Mouse (Mus musculus): Measurements from ENCODE around the gene Rcor2. TPM values are rescaled to one million over a fixed set of nuclear protein-coding genes. Genes with fewer than 3 reads are reported as not detected.

The Rcor2 gene
- polyA plus RNA-seq (2014; fragmentation: Nextera tagmentation; extraction: Ambion mirVana): 36.2 and 36.6 TPM in 2 replicates

DNA sequence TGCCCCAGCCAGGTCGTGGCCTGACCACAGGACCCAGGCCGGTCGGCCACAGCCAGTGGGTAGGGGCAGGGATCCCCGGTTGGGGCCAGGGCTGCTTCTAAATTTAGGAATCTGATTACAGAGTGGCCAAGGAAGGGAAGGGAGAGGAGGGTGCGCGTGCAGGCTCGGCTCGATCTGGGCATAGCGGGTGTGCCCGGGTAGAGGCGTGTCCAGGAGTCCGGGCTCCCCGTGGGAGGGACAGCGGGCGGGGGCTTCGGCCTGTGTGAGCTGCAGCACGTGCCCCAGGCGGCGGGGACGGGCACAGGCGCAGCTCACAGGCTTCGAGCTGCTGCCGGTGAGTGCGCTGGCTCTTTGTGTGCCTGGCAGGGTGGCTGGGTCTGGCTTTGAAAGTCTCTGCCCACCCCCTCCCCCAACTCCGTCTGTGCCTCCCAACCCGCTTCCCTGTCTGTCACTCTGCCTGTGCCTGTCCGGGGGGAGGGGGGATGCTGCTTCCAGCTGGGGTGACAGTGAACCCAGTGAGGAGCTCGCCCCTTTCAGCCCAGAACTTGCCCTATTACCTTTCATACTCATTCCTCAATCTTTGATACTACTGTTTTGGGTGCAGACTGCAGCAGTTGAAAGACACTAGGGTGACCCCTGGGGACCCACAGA, at the start of gene Rcor2:
Gene Rcor2, plus strand, starts transcription at position 235 of the 651 bp plus-strand sequence.
- Histone ChIP-seq H3K27me3 (replicated peaks; ENCODE audit: control insufficient read depth, insufficient read depth, low read length) (no peaks in the 10 kb centered on the region), H3K9ac (ENCODE audit: low read length) (peak within 1 kb of the TSS; percentile 99), H3K9me3 (replicated peaks; ENCODE audit: control insufficient read depth, low read length) (no peaks in the 10 kb centered on the region), H3K36me3 (ENCODE audit: control insufficient read depth, insufficient read depth, low read length) (peaks cover 20% of the 10 kb centered on the region), H3K27ac (ENCODE audit: low read depth, low read length) (peak within 1 kb of the TSS; percentile 100), H3K4me1 (ENCODE audit: control insufficient read depth, insufficient read depth, low read length) (peaks cover 54% of the 10 kb centered on the region), H3K4me2 (ENCODE audit: low read length) (peak within 1 kb of the TSS; percentile 88), H3K4me3 (ENCODE audit: low read depth, low read length) (peak within 1 kb of the TSS; percentile 94)
- 2% methylated on average over 27 of the region's 28 CpGs for WGBS
- DNase-seq (ENCODE audit: low spot score) (peak; percentile 95), ATAC-seq (peak; percentile 72)

- H3K4me2 ChIP-seq (ENCODE audit: low read length): peak overlapping the region; percentile 78
- H3K4me1 ChIP-seq (ENCODE audit: control insufficient read depth, insufficient read depth, low read length): peaks cover 8% of the 10 kb centered on the region
- ATAC-seq (peak; percentile 16), DNase-seq (ENCODE audit: low spot score) (no peak)
- H3K36me3 ChIP-seq (ENCODE audit: control insufficient read depth, insufficient read depth, low read length): peaks cover 22% of the 10 kb centered on the region
- peak overlapping the region; percentile 40; the same call in 1 of the 2 replicates for H3K9ac ChIP-seq (ENCODE audit: low read length)
- peak overlapping the region; percentile 83 for H3K4me3 ChIP-seq (ENCODE audit: low read depth, low read length)
- no peak overlapping the region for H3K27ac ChIP-seq (ENCODE audit: low read depth, low read length)
- 8% methylated on average over 6 of the region's 6 CpGs for WGBS
- H3K27me3 ChIP-seq (replicated peaks; ENCODE audit: control insufficient read depth, insufficient read depth, low read length): no peaks in the 10 kb centered on the region
- H3K9me3 ChIP-seq (replicated peaks; ENCODE audit: control insufficient read depth, low read length): no peaks in the 10 kb centered on the region
Observed at GRCm38 (mm10) chr19:7217926-7218267, 49.2 kb upstream of the Rcor2 start.

GRCm38 (mm10) chr19:7218753-7219152, 48.4 kb upstream of the Rcor2 start:
- no peak for ATAC-seq
- H3K36me3 ChIP-seq (ENCODE audit: control insufficient read depth, insufficient read depth, low read length): peaks cover 18% of the 10 kb centered on the region
- H3K4me3 ChIP-seq (ENCODE audit: low read depth, low read length): no peak overlapping the region
- no peaks in the 10 kb centered on the region for H3K27me3 ChIP-seq (replicated peaks; ENCODE audit: control insufficient read depth, insufficient read depth, low read length)
- no peak overlapping the region for H3K9ac ChIP-seq (ENCODE audit: low read length)
- no peak overlapping the region for H3K27ac ChIP-seq (ENCODE audit: low read depth, low read length)
- no peak for DNase-seq (ENCODE audit: low spot score)
- peaks cover 8% of the 10 kb centered on the region for H3K4me1 ChIP-seq (ENCODE audit: control insufficient read depth, insufficient read depth, low read length)
- no peak overlapping the region for H3K4me2 ChIP-seq (ENCODE audit: low read length)
- 95% methylated on average over 5 of the region's 5 CpGs for WGBS
- H3K9me3 ChIP-seq (replicated peaks; ENCODE audit: control insufficient read depth, low read length): no peaks in the 10 kb centered on the region

DNA sequence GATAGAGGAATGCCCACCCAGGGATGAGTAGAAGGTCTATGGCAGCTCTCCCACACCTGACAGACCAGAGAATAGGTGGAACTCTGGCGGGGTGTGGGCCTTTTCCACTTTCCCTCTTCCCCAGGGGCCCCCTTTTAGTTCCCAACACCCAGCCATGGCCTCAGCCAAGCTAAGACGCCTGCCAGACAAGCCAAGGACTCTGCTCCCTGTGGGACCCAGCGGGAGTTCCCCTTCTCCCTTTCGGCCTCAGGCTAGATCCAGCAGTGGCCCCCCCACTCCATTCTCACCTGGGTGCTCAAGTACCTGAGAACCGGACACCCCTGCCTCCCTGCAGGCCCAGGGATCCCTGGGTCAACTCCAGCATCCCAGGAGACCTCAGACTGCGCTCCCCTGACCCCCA, 44.9 kb upstream of the Rcor2 start:
- Histone ChIP-seq H3K36me3 (ENCODE audit: control insufficient read depth, insufficient read depth, low read length) (peaks cover 15% of the 10 kb centered on the region), H3K9ac (ENCODE audit: low read length) (no peak overlapping the region), H3K4me2 (ENCODE audit: low read length) (no peak overlapping the region), H3K4me3 (ENCODE audit: low read depth, low read length) (no peak overlapping the region), H3K4me1 (ENCODE audit: control insufficient read depth, insufficient read depth, low read length) (peaks cover 2% of the 10 kb centered on the region; the same call in 1 of the 2 replicates), H3K27ac (ENCODE audit: low read depth, low read length) (no peak overlapping the region), H3K9me3 (replicated peaks; ENCODE audit: control insufficient read depth, low read length) (no peaks in the 10 kb centered on the region), H3K27me3 (replicated peaks; ENCODE audit: control insufficient read depth, insufficient read depth, low read length) (no peaks in the 10 kb centered on the region)
- ATAC-seq (no peak), DNase-seq (ENCODE audit: low spot score) (no peak)
- 77% methylated on average over 6 of the region's 6 CpGs for WGBS

DNA sequence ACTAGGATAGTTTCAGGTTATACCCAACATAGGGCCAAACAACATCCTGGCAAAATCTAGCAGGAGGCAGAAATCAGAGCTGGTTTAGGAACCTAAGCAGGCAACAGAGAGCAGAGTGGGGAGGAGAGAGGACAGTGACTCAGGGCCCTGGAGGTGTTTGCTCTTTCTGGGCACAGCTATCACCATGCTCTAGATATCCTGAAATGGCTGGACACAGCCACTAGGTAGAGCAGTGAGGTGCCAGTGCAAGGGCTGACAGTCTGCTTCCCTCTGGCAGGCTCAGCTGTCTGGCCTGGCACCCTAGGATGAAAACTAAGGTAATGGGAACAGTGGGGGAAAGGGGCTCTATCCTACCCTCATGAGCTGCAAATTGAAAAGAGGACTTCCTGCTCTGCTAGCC, 43.6 kb upstream of the Rcor2 start:
- no peaks in the 10 kb centered on the region for H3K27me3 ChIP-seq (replicated peaks; ENCODE audit: control insufficient read depth, insufficient read depth, low read length)
- no peaks in the 10 kb centered on the region for H3K4me1 ChIP-seq (ENCODE audit: control insufficient read depth, insufficient read depth, low read length)
- DNase-seq (ENCODE audit: low spot score) (no peak), ATAC-seq (no peak)
- no peak overlapping the region for H3K4me3 ChIP-seq (ENCODE audit: low read depth, low read length)
- H3K36me3 ChIP-seq (ENCODE audit: control insufficient read depth, insufficient read depth, low read length): peaks cover 27% of the 10 kb centered on the region
- no peaks in the 10 kb centered on the region for H3K9me3 ChIP-seq (replicated peaks; ENCODE audit: control insufficient read depth, low read length)
- H3K9ac ChIP-seq (ENCODE audit: low read length): no peak overlapping the region
- H3K4me2 ChIP-seq (ENCODE audit: low read length): no peak overlapping the region
- no peak overlapping the region for H3K27ac ChIP-seq (ENCODE audit: low read depth, low read length)

DNA sequence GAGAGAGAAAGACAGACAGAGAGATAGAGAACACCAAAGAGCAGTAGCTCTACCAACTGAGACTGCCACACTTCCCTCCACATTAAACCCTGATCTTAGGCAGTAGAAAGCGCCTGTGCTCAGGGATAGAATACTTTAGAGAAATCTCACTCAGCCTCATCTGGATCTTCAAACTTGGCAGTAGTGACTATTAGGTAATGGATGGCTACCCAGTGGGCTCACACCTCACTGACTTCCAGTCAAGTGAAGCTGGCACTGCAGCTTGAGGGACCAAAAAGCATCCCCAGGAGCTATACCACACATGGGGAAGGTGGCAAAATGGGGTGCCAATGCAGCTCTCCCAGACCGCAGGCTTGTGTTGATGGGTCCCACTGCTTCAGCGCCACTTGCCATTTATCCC, 42.9 kb upstream of the Rcor2 start:
- Histone ChIP-seq H3K9ac (ENCODE audit: low read length) (no peak overlapping the region), H3K4me2 (ENCODE audit: low read length) (no peak overlapping the region), H3K9me3 (replicated peaks; ENCODE audit: control insufficient read depth, low read length) (no peaks in the 10 kb centered on the region), H3K4me3 (ENCODE audit: low read depth, low read length) (no peak overlapping the region), H3K36me3 (ENCODE audit: control insufficient read depth, insufficient read depth, low read length) (peaks cover 33% of the 10 kb centered on the region), H3K27me3 (replicated peaks; ENCODE audit: control insufficient read depth, insufficient read depth, low read length) (no peaks in the 10 kb centered on the region), H3K27ac (ENCODE audit: low read depth, low read length) (no peak overlapping the region), H3K4me1 (ENCODE audit: control insufficient read depth, insufficient read depth, low read length) (no peaks in the 10 kb centered on the region)
- no peak for ATAC-seq
- no peak for DNase-seq (ENCODE audit: low spot score)
- WGBS: 91% methylated on average over 3 of the region's 3 CpGs

DNA sequence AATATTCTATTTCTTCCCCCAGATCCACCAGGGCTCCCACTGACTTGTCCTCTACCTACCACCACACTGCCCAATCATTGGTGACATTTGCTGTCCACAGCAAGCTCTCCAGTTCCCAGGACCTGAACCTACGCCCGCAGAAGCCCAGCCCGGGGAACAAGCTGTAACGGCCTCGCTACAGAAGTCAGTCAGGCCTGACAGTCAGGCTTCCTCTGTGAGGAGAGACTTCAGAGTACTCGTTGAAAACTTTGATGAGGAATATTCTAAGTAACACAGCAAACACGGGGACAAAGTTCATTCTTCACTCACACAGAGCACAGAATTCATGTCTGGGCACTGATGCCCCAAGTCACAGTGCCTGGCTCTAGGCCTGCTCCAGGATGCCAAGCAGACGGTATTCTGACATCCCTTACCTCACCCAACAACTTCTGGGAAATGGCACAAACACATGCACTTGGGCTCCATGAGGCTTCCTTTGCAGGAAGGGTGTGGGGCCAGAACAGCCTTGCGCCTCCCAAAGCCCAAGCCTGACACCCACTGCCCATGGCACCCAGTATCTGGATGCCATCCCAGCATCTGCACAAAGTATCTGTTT, 41.9 kb upstream of the Rcor2 start:
- WGBS: 88% methylated on average over 9 of the region's 9 CpGs

GRCm38 (mm10) chr19:7226511-7226914, 40.6 kb upstream of the Rcor2 start:
- Histone ChIP-seq H3K9me3 (replicated peaks; ENCODE audit: control insufficient read depth, low read length) (no peaks in the 10 kb centered on the region), H3K9ac (ENCODE audit: low read length) (no peak overlapping the region), H3K4me1 (ENCODE audit: control insufficient read depth, insufficient read depth, low read length) (no peaks in the 10 kb centered on the region), H3K27me3 (replicated peaks; ENCODE audit: control insufficient read depth, insufficient read depth, low read length) (no peaks in the 10 kb centered on the region), H3K4me3 (ENCODE audit: low read depth, low read length) (no peak overlapping the region), H3K27ac (ENCODE audit: low read depth, low read length) (no peak overlapping the region), H3K4me2 (ENCODE audit: low read length) (no peak overlapping the region), H3K36me3 (ENCODE audit: control insufficient read depth, insufficient read depth, low read length) (peaks cover 55% of the 10 kb centered on the region)
- ATAC-seq (no peak), DNase-seq (ENCODE audit: low spot score) (no peak)
- 79% methylated on average over 6 of the region's 6 CpGs for WGBS

More for the DNA sequence above, 41.9 kb upstream of the Rcor2 start:
- ATAC-seq (no peak), DNase-seq (ENCODE audit: low spot score) (no peak)
- Histone ChIP-seq H3K4me2 (ENCODE audit: low read length) (no peak overlapping the region), H3K36me3 (ENCODE audit: control insufficient read depth, insufficient read depth, low read length) (peaks cover 42% of the 10 kb centered on the region), H3K4me1 (ENCODE audit: control insufficient read depth, insufficient read depth, low read length) (no peaks in the 10 kb centered on the region), H3K9ac (ENCODE audit: low read length) (no peak overlapping the region), H3K4me3 (ENCODE audit: low read depth, low read length) (no peak overlapping the region), H3K27me3 (replicated peaks; ENCODE audit: control insufficient read depth, insufficient read depth, low read length) (no peaks in the 10 kb centered on the region), H3K9me3 (replicated peaks; ENCODE audit: control insufficient read depth, low read length) (no peaks in the 10 kb centered on the region), H3K27ac (ENCODE audit: low read depth, low read length) (no peak overlapping the region)

- peaks cover under 1% of the 10 kb centered on the region for H3K4me1 ChIP-seq (ENCODE audit: control insufficient read depth, insufficient read depth, low read length)
- H3K27me3 ChIP-seq (replicated peaks; ENCODE audit: control insufficient read depth, insufficient read depth, low read length): no peaks in the 10 kb centered on the region
- H3K27ac ChIP-seq (ENCODE audit: low read depth, low read length): no peak overlapping the region
- H3K9me3 ChIP-seq (replicated peaks; ENCODE audit: control insufficient read depth, low read length): no peaks in the 10 kb centered on the region
- DNase-seq (ENCODE audit: low spot score): peak; percentile 89
- no peak overlapping the region for H3K4me2 ChIP-seq (ENCODE audit: low read length)
- no peak overlapping the region for H3K9ac ChIP-seq (ENCODE audit: low read length)
- ATAC-seq: peak; percentile 92
- peaks cover 50% of the 10 kb centered on the region for H3K36me3 ChIP-seq (ENCODE audit: control insufficient read depth, insufficient read depth, low read length)
- no peak overlapping the region for H3K4me3 ChIP-seq (ENCODE audit: low read depth, low read length)
- WGBS: 50% methylated on average over 8 of the region's 8 CpGs
Observed at GRCm38 (mm10) chr19:7234537-7235221, 32.4 kb upstream of the Rcor2 start.
